Mouse (Mus musculus) stomach, postnatal 0 days (tissue): ENCODE measurements around the gene 2310011J03Rik. TPM values are rescaled to one million over a fixed set of nuclear protein-coding genes. Genes with fewer than 3 reads are reported as not detected.
A peak's percentile ranks its signal among the peaks of the same experiment; 100 is the strongest.

Experiments used
- ATAC-seq: fragments of 200-750 bp; cut with Nextera tagmentation; 2 replicates; pipeline ENCODE4 v1.8.0; 2017; ENCODE audit not compliant: low FRiP score, low TSS enrichment
- DNase-seq: peaks from one replicate; pipeline ENCODE4 v3.0.0-alpha.2; 2016; ENCODE audit warnings: low spot score
- H3K27ac ChIP-seq: fragments of 300-500 bp; sonication (generic); replicated peaks from 2 replicates; pipeline ENCODE4 v1.5.1; 2014; ENCODE audit warnings: mild to moderate bottlenecking, control low read depth
- H3K27me3 ChIP-seq: fragments of 300-500 bp; sonication (generic); 2 replicates; pipeline ENCODE4 v1.6.1; 2014; ENCODE audit warnings: low read length; ENCODE audit not compliant: control insufficient read depth, insufficient read depth
- H3K36me3 ChIP-seq: fragments of 300-500 bp; sonication (generic); 2 replicates; pipeline ENCODE4 v1.6.1; 2014; ENCODE audit warnings: low read length, mixed read lengths; ENCODE audit not compliant: control insufficient read depth, insufficient read depth
- H3K4me1 ChIP-seq: fragments of 300-500 bp; sonication (generic); replicated peaks from 2 replicates; pipeline ENCODE4 v1.6.1; 2014; ENCODE audit warnings: antibody characterized with exemption; ENCODE audit not compliant: control insufficient read depth, insufficient read depth
- H3K4me2 ChIP-seq: fragments of 300-500 bp; sonication (generic); replicated peaks from 2 replicates; pipeline ENCODE4 v1.6.1; 2014; ENCODE audit warnings: low read depth, mild to moderate bottlenecking, control low read depth, moderate library complexity
- H3K4me3 ChIP-seq: fragments of 300-500 bp; sonication (generic); 2 replicates; pipeline ENCODE4 v1.5.1; 2014; ENCODE audit warnings: low read depth, low read length, control low read depth
- H3K9ac ChIP-seq: fragments of 300-500 bp; sonication (generic); 2 replicates; pipeline ENCODE4 v1.6.1; 2014; ENCODE audit warnings: mild to moderate bottlenecking, low read length, control low read depth, mixed read lengths
- H3K9me3 ChIP-seq: fragments of 300-500 bp; sonication (generic); 2 replicates; pipeline ENCODE4 v1.6.1; 2016; ENCODE audit warnings: low read length; ENCODE audit not compliant: control insufficient read depth
- CTCF ChIP-seq: IDR thresholded peaks from 2 replicates; pipeline ENCODE4 v1.5.1; 2016; ENCODE audit warnings: antibody characterized with exemption, low read depth, mild to moderate bottlenecking, moderate library complexity
- EP300 ChIP-seq: optimal IDR thresholded peaks from 2 replicates; pipeline ENCODE3; 2016; ENCODE audit warnings: antibody characterized with exemption
- WGBS: fragments of 180-500 bp; shearing (Covaris S2); extraction: QIAGEN DNeasy Blood & Tissue Kit; methylation state at CpG from one replicate; pipeline ENCODE4 v1.1.7; 2014; 5-methylcytosine and 5-hydroxymethylcytosine counted together
- polyA plus RNA-seq: library from polyadenylated mRNA; unstranded; fragments of >200 nt; fragmentation: Nextera tagmentation; extraction: Ambion mirVana; gene quantifications from 2 replicates; pipeline ENCODE4 v1.2.1, GENCODE M21; 2015

2310011J03Rik gene
- polyA plus RNA-seq, 1 experiment from 2014 or later: 50.3 TPM

DNA sequence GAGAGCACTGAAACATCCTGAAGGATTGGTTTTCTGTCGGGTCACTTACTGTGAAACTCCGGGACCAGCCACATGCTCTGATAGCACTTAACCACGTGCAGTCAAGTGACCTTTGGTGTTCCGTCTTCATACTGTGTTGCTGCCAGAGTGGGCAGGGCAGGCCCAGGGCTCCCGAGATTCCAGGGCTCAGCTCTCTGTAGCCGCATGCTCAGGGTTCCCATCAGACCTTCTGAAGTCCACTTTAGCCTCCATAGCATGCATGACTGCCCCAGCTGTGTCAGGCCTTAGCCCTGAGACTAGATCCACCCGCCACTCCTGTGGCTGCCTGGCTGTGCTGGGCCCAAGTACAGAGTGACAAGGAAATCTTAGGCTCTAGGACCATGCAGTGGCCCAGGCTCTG is 39.0 kb downstream of the 2310011J03Rik start:
- 67% methylated on average over 7 of the region's 7 CpGs for WGBS
- DNase-seq (peak; percentile 75), ATAC-seq (peak; percentile 16; the same call in 1 of the 2 replicates)
- no peak overlapping the region for H3K4me2 ChIP-seq
- H3K4me3 ChIP-seq: no peak overlapping the region
- H3K9ac ChIP-seq: no peak overlapping the region
- H3K27me3 ChIP-seq: no peaks in the 10 kb centered on the region
- peaks cover 52% of the 10 kb centered on the region for H3K36me3 ChIP-seq
- H3K9me3 ChIP-seq: no peaks in the 10 kb centered on the region
- no peaks in the 10 kb centered on the region for H3K4me1 ChIP-seq
- TF ChIP-seq EP300 (no peak), CTCF (no peak)
- peak overlapping the region; percentile 91 for H3K27ac ChIP-seq

GRCm38 (mm10) chr10:80279273-80279672 is 41.1 kb downstream of the 2310011J03Rik start:
- no peak overlapping the region for H3K27ac ChIP-seq
- no peaks in the 10 kb centered on the region for H3K27me3 ChIP-seq
- H3K4me1 ChIP-seq: no peaks in the 10 kb centered on the region
- DNase-seq (no peak), ATAC-seq (no peak)
- peaks cover 47% of the 10 kb centered on the region for H3K36me3 ChIP-seq
- H3K9me3 ChIP-seq: no peaks in the 10 kb centered on the region
- H3K9ac ChIP-seq: no peak overlapping the region
- 93% methylated on average over 11 of the region's 12 CpGs for WGBS
- H3K4me2 ChIP-seq: no peak overlapping the region
- no peak for TF ChIP-seq EP300
- TF ChIP-seq CTCF: no peak
- H3K4me3 ChIP-seq: no peak overlapping the region

- no peak overlapping the region for H3K4me2 ChIP-seq
- no peak overlapping the region for H3K27ac ChIP-seq
- TF ChIP-seq CTCF (no peak), EP300 (no peak)
- 89% methylated on average over 9 of the region's 9 CpGs for WGBS
- H3K36me3 ChIP-seq: peaks cover 40% of the 10 kb centered on the region
- H3K9me3 ChIP-seq: no peaks in the 10 kb centered on the region
- DNase-seq (no peak), ATAC-seq (no peak)
- H3K27me3 ChIP-seq: no peaks in the 10 kb centered on the region
- H3K9ac ChIP-seq: no peak overlapping the region
- no peaks in the 10 kb centered on the region for H3K4me1 ChIP-seq
- H3K4me3 ChIP-seq: no peak overlapping the region
Observed at GRCm38 (mm10) chr10:80278390-80278789, 41.9 kb downstream of the 2310011J03Rik start.

DNA sequence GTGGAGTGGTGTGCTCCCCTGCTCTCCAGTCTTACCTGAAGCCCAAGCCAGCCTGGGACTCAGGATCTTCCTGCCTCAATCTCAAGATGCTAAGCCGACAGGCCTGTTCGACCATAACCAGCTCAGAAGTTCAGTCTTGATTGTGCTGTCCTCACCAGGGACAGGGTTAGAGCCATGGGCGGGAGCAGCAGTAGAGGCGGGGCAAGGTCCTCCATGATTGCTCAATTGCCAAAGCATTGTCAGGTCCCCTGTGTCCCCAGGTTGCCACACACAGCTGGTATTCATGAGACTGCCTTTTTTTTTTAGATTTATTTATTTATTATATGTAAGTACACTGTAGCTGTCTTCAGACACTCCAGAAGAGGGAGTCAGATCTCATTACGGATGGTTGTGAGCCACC is 44.1 kb downstream of the 2310011J03Rik start:
- Histone ChIP-seq H3K4me2 (no peak overlapping the region), H3K9me3 (no peaks in the 10 kb centered on the region), H3K27ac (no peak overlapping the region), H3K4me3 (no peak overlapping the region), H3K36me3 (peaks cover 42% of the 10 kb centered on the region), H3K4me1 (0 out of 2 replicates have a peak, but pooled peaks cover 3% of the 10 kb centered on the region), H3K27me3 (no peaks in the 10 kb centered on the region), H3K9ac (no peak overlapping the region)
- no peak for ATAC-seq
- TF ChIP-seq CTCF (no peak), EP300 (no peak)
- no peak for DNase-seq
- 69% methylated on average over 5 of the region's 5 CpGs for WGBS

- Histone ChIP-seq H3K27ac (no peak overlapping the region), H3K36me3 (peaks cover 28% of the 10 kb centered on the region)
- 91% methylated on average over 3 of the region's 3 CpGs for WGBS
Observed at GRCm38 (mm10) chr10:80273847-80274246, 46.5 kb downstream of the 2310011J03Rik start.

DNA sequence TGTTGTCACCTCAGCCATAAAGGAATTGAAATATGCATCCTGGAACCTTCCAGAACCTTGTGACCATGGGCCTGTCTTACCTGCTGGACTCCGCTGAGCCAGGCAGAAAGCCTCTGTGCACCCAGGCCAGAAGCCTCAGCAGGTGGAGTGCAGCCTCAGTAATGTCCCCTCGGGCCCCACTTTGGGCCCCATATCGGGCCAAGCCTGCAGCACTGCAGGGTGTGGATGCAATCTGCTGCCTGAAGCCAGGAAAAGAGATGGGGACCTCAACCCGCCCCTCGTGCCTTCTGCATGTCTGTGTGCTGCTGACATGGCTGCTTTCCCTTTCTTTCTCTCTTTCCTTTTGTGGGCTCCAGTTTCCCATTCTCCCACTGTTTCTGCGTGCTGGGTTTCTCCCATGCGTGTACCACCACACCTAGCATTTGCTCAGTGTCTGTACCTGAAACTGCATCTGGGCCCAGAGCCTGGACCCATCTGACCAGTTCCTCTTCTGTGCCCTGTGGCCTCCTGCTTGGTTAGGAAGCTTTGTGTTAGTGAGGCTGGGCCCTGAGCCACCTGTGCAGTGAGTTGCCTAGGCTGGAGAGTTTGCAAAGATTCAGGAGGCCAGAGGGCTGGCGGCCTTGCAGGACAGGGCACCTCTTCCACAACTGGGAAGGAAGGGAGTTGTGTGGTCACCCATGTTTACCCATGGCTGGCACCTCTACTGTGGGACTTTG is 48.3 kb downstream of the 2310011J03Rik start:
- 79% methylated on average over 8 of the region's 8 CpGs for WGBS
- Histone ChIP-seq H3K4me1 (peaks cover 7% of the 10 kb centered on the region; the same call in 1 of the 2 replicates), H3K27me3 (no peaks in the 10 kb centered on the region), H3K9me3 (no peaks in the 10 kb centered on the region), H3K9ac (peak overlapping the region; percentile 23; the same call in 1 of the 2 replicates), H3K4me3 (no peak overlapping the region), H3K27ac (peak overlapping the region; percentile 56), H3K4me2 (no peak overlapping the region), H3K36me3 (peaks cover 13% of the 10 kb centered on the region)
- TF ChIP-seq CTCF: no peak
- TF ChIP-seq EP300: no peak
- no peak for DNase-seq
- no peak for ATAC-seq

More at GRCm38 (mm10) chr10:80273847-80274246, 46.5 kb downstream of the 2310011J03Rik start:
- TF ChIP-seq EP300 (no peak), CTCF (no peak)
- Histone ChIP-seq H3K4me2 (no peak overlapping the region), H3K27me3 (no peaks in the 10 kb centered on the region), H3K9me3 (no peaks in the 10 kb centered on the region), H3K4me3 (no peak overlapping the region), H3K4me1 (0 out of 2 replicates have a peak, but pooled peaks cover 3% of the 10 kb centered on the region), H3K9ac (no peak overlapping the region)
- ATAC-seq (no peak), DNase-seq (no peak)
